Mouse (Mus musculus) adrenal gland, adult 18-20 months (tissue): ENCODE results near the gene Amy1. TPM values are rescaled to one million over a fixed set of nuclear protein-coding genes. Genes with fewer than 3 reads are reported as not detected.
"Not testable (repeated sequence)": the region's sequence is repeated elsewhere in the genome, so short reads cannot be mapped to it uniquely, and the experiment has no call there.

Experiments
- DNase-seq, 2 experiments: peaks; one replicate each; pipeline ENCODE4 v3.0.0; 2021 to 2022; ENCODE audit warnings: low spot score in 2 of 2
- long read RNA-seq, 2 experiments: library from polyadenylated mRNA; stranded (forward); transcript quantifications; one replicate each; pipeline ENCODE4 v2.0.0; 2021
- total RNA-seq, 2 experiments: library from RNA; stranded (reverse); gene quantifications; 1 replicate in 1 of 2; 2 replicates in 1 of 2; pipeline ENCODE4 v1.2.3; 2021

Gene Amy1
- total RNA-seq, result 10 to 100 TPM; 54.4 to 71.4 TPM
- long read RNA-seq, experiment 1, transcript Amy1-202 (11 exons, 1,771 nt), result major isoform, 41 of 44 reads
- long read RNA-seq, experiment 1, partial matches to known transcripts, result 1 of 44 reads
- long read RNA-seq, experiment 1, other reads (novel, unspliced or antisense), result 1 of 44 reads
- long read RNA-seq, experiment 2, transcript Amy1-202 (11 exons, 1,771 nt), result major isoform, 74 of 77 reads
- long read RNA-seq, experiment 2, partial matches to known transcripts, result 0 of 77 reads
- long read RNA-seq, experiment 2, other reads (novel, unspliced or antisense), result 3 of 77 reads

- no peak for DNase-seq
Measured at GRCm38 (mm10) chr3:113606599-113606998, at the start of gene Amy1. Gene Amy1, minus strand, starts transcription at chr3:113606699.

GRCm38 (mm10) chr3:113654335-113654734 is 47.8 kb upstream of the Amy1 start:
- DNase-seq, result no peak

GRCm38 (mm10) chr3:113651386-113651785 is 44.9 kb upstream of the Amy1 start:
- not testable (repeated sequence) for DNase-seq

GRCm38 (mm10) chr3:113639545-113639944 is 33.0 kb upstream of the Amy1 start:
- DNase-seq, result no peak

GRCm38 (mm10) chr3:113634220-113634619 is 27.7 kb upstream of the Amy1 start:
- DNase-seq, result no peak

GRCm38 (mm10) chr3:113631611-113632010 is 25.1 kb upstream of the Amy1 start:
- no peak for DNase-seq

- no peak for DNase-seq
Measured at GRCm38 (mm10) chr3:113630564-113630963, 24.1 kb upstream of the Amy1 start.

GRCm38 (mm10) chr3:113629606-113630359 is 23.3 kb upstream of the Amy1 start, which contains the start of gene Rnpc3:
Gene Rnpc3, minus strand, starts transcription at chr3:113630149.
- DNase-seq, result peak; percentile 96 to 97

GRCm38 (mm10) chr3:113590844-113591243 is 15.7 kb downstream of the Amy1 start:
- DNase-seq, result no peak

- no peak for DNase-seq
Measured at GRCm38 (mm10) chr3:113574578-113574977, 31.9 kb downstream of the Amy1 start.

- no peak for DNase-seq
Measured at GRCm38 (mm10) chr3:113574138-113574537, 32.4 kb downstream of the Amy1 start.

- no peak for DNase-seq
Measured at GRCm38 (mm10) chr3:113572158-113572557, 34.3 kb downstream of the Amy1 start.

GRCm38 (mm10) chr3:113539692-113540091 is 66.8 kb downstream of the Amy1 start:
- DNase-seq, result no peak

GRCm38 (mm10) chr3:113532328-113532727 is 74.2 kb downstream of the Amy1 start, which contains the start of gene Amy2a1:
Gene Amy2a1, minus strand, starts transcription at chr3:113532428.
- DNase-seq, result not testable (repeated sequence)

Other genes starting within 250 kb of the Amy1 start
- not detected for gene Amy2a1, start 74.3 kb downstream of the Amy1 start, total RNA-seq
- gene Rnpc3, start 23.4 kb upstream of the Amy1 start, total RNA-seq, result 10 to 100 TPM; 20.7 to 24.7 TPM